Mouse (Mus musculus) lung, adult 2 months (tissue): ENCODE measurements around the gene Arv1.

Source experiments
- CTCF ChIP-seq: fragments of 200-500 bp; IDR thresholded peaks from 2 replicates; pipeline ENCODE4 v1.5.1; 2011; ENCODE audit warnings: mild to moderate bottlenecking, low read length, control low read depth; ENCODE audit not compliant: insufficient read depth
- POLR2A ChIP-seq: fragments of 200-500 bp; IDR thresholded peaks from 2 replicates; pipeline ENCODE4 v1.6.1; 2011; ENCODE audit warnings: low read depth, mild to moderate bottlenecking, control low read depth, low read length, borderline replicate concordance; ENCODE audit errors: extremely low read depth

DNA sequence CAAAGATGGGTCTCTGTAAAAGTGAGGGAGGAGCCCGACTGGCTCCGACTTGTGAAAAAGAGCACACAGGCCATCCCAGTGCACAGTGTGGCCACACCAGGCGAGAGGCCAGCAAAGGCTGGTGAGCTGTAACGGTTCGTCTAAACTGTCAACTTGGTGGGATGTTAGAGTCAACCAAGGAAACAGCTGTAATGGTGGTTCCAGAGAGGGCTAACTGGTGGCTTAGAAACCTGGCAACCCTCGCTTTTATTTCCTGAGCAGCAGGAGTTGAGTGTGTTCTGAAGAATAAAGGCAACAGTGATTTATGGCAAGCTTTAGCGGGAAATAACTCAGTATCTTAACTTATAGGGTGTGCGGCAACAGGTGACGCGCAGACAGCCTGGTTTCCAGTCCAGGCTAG lies 39.7 kb upstream of the Arv1 start:
- no peak for TF ChIP-seq POLR2A
- no peak for TF ChIP-seq CTCF
